20 mouse cellular contexts compared by ENCODE assay signal in the genomic region with DNA sequence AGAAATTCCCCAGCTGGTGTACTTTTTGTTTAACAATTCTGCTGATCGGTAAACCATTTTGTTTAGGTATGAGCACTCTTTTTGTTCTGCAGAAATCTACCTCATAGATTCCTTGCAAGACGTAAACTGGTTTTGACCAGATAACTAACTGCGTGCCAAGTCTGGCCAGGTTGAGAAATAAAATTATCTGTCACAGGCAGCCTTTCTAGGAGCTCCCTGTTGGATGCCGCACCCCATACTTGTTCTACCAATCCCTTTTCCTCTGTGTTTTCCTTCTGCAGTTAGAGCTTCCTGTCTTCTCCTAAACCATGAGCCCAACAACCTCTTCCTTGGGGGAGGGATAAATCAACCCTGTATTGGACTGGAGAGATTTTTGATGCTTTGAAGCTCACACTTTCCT.
"Had no signal": no experiment of that assay in that cellular context is flagged by ENCODE, and none has a peak within 500 bp of the region (broad histone marks: within the 10 kb centered on the region; RNA-seq: fewer than 3 reads in every experiment).

No protein-coding gene starts in this region.

- H3K4me3 ChIP-seq: intestine, embryonic 15.5 days; limb, embryonic 12.5 days; limb, embryonic 15.5 days; midbrain, embryonic 10.5 days; midbrain, embryonic 13.5 days; myocyte; neural tube, embryonic 13.5 days had no signal

- H3K27ac ChIP-seq: intestine, embryonic 15.5 days; limb, embryonic 12.5 days; limb, embryonic 15.5 days; midbrain, embryonic 10.5 days; midbrain, embryonic 13.5 days; neural tube, embryonic 13.5 days had no signal

- DNase-seq: kidney, adult 11 months; kidney, adult 9 months; kidney, postnatal 14 days; kidney, postnatal 4 days; left cerebral cortex, postnatal 4 days; lung, adult 18-20 months; lung, postnatal 14 days; lung, postnatal 4 days; retina, postnatal 1 day; right cerebral cortex, postnatal 25 days; thymus, adult 18-20 months; thymus, postnatal 4 days had no signal

- ATAC-seq: intestine, embryonic 15.5 days; midbrain, embryonic 13.5 days; midbrain, embryonic 16.5 days had no signal

- H3K9ac ChIP-seq: intestine, embryonic 15.5 days; limb, embryonic 12.5 days; limb, embryonic 15.5 days; midbrain, embryonic 13.5 days; neural tube, embryonic 13.5 days had no signal

- H3K27me3 ChIP-seq: intestine, embryonic 15.5 days; limb, embryonic 12.5 days; limb, embryonic 15.5 days; midbrain, embryonic 13.5 days; neural tube, embryonic 13.5 days had no signal

- H3K4me1 ChIP-seq: intestine, embryonic 15.5 days; limb, embryonic 12.5 days; limb, embryonic 15.5 days; midbrain, embryonic 10.5 days; midbrain, embryonic 13.5 days; neural tube, embryonic 13.5 days had no signal

- H3K9me3 ChIP-seq: intestine, embryonic 15.5 days; limb, embryonic 12.5 days; limb, embryonic 15.5 days; midbrain, embryonic 10.5 days; midbrain, embryonic 13.5 days; neural tube, embryonic 13.5 days had no signal

- H3K4me2 ChIP-seq: intestine, embryonic 15.5 days; limb, embryonic 12.5 days; limb, embryonic 15.5 days; midbrain, embryonic 13.5 days; neural tube, embryonic 13.5 days had no signal

- H3K36me3 ChIP-seq: intestine, embryonic 15.5 days; limb, embryonic 12.5 days; limb, embryonic 15.5 days; midbrain, embryonic 10.5 days; midbrain, embryonic 13.5 days; neural tube, embryonic 13.5 days had no signal
